Mouse (Mus musculus): Measurements from ENCODE around the gene Get4.

Gene Get4

DNA sequence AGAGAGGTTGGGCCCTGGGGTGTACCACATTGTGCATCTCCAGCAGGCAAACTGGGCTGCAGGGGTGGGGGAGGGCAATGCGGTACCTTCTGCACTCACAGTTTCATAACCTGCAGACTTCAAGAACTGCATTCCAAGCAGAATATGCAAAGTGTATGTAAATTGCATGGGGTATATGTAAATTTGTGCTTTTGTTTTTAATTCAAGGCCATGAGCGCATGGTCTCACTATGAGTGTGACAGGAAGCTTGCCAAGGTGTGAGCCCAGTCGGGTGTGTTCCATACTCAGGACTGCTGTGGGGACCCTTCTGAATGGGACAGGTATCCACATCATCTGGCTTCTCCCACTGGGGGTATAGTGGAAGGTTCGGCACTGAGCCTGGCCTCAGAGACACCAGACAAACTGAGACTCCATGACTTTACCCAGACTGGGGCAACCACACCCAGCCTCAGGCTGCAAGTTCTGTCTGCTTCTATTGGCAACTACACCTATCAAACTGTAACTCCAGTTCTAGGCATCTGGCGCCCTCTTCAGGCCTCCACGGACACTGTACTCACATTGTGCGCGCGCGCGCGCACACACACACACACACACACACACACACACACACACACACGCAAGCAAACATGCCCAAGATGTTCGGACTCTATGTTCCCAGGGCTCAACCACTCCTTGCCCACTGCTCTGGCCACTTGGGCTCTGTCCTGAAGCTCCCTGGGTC lies 31.5 kb downstream of the Get4 start:
- no peak for DNase-seq (ENCODE audit: low spot score)

DNA sequence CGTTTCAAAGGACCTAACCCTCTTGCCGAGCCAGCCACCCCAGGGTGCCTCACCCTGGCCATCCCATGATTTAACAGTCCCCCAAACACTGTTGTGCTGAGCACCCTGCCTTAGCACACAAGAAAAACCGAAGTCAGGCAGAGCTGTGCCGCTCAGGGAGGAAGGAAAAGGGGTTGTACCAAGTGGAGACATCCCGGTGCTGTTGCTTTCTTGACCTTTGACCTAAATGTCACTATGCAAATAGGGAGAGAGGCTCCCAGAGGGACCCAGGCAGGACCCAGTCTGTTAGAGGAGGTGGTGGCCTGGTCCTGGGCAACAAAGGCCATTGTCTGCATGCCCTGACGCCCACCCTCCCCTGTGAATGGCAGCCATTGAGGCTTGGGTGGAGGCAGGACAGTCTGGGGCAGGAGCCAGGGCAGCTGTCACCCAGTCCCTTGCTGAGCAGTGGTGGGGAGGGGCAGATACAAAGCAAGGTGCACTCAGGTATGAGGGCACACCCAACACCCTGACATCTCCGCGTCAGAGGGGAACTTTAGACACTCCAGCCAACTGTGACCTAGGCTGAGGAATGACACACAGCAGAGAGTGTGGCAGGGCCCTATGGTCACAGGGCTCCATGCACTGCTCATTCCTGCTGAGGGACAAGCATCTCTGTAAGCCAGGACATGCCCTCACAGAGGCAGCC lies 33.4 kb downstream of the Get4 start:
- DNase-seq (ENCODE audit: low spot score) = no peak

DNA sequence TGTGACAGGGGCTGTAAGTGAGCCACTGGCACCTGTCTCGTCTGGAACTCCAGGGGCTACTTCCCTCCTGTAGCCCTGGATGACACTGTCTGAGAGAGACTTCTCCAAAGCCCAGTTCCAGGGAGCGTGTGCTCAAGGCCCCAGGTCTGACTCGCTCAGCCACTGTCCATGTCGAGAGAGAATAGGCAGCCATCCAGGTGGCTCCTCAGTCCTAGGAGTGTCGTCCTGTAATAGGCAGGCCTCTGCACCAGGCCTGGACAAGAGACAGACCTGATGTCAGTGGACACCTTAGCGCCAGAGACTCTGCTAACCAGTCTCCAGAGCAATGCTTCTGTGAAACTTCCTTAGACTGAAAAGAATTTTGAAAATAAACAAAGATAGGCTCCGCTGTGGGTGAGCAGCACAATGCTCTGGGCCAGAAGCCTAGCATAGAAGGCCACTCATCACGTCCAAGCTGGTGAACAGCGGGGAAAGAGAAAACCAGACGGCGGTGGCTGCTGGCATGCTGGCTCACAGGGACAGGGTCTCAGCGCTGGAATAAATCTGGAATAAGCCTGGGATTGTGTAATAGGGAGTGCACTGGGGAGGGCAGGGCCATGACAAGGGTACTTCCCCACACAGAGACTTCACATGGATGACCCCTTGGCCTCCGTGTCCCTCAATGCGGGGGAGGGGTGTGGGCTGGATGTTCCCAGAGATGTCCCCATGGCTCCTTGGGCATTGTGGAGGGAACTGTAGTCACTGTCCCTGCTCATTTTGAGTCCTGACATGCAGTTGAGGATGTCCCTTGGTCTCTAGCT lies 34.2 kb downstream of the Get4 start:
- no peak for DNase-seq (ENCODE audit: low spot score)

DNA sequence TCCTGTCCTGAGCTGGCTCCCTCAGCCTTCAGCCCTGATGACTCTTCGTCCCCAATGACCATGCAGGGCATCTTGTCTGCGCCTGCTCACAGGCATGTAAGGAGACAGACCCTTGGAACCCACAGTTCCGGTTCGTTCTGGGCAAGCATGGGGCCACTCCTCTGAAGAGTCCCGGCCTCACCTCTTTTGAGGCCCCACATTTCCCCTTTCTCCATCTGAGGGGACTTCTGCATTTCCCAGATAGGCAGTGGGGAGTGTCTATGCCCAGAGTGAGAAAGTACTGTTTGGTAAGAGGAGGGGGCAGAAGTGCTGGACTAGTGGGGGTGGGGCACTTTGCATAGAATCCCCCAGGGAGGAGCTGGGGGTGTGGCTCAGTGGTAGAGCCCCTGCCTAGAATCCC lies 35.0 kb downstream of the Get4 start:
- no peak for DNase-seq (ENCODE audit: low spot score)

DNA sequence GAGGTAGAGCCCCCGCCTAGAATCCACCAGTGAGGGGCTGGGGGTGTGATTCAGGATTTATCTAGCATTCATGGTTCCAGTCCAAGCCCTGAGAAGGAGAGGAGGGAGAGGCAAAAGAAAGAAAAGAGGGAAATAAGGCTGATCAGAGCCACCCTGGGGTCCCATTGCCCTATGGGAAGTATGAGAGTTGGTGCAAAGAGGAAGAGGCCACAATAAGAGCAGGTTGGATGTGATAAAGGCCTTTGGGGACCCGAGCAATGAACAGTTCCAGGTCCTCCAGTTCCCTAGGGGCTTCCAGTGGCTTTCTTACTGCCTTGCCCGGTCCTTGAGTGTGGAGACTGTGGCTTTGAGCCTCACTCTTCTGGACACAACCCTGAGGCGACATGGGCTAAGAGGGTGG lies 35.7 kb downstream of the Get4 start:
- no peak for DNase-seq (ENCODE audit: low spot score)

DNA sequence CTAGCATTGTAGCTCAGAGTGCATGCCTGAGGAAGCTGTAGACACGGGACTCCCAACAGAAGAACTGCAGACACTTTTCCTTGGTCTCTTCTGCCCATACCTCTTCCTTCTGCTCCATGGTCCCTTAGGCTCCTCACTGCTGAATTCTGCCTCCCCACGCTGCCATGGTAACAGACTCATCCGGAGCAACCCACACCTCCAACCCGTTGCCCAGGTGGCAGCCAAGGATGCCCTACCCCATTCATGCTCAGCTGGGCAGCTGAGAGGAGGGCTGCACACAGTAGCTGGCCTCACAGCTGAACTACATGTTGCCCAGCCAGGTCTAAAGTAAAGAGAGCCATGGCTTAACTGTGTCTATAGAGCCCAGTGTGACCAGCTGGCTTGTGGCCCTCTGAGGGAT lies 36.5 kb downstream of the Get4 start:
- DNase-seq (ENCODE audit: low spot score) = no peak

DNA sequence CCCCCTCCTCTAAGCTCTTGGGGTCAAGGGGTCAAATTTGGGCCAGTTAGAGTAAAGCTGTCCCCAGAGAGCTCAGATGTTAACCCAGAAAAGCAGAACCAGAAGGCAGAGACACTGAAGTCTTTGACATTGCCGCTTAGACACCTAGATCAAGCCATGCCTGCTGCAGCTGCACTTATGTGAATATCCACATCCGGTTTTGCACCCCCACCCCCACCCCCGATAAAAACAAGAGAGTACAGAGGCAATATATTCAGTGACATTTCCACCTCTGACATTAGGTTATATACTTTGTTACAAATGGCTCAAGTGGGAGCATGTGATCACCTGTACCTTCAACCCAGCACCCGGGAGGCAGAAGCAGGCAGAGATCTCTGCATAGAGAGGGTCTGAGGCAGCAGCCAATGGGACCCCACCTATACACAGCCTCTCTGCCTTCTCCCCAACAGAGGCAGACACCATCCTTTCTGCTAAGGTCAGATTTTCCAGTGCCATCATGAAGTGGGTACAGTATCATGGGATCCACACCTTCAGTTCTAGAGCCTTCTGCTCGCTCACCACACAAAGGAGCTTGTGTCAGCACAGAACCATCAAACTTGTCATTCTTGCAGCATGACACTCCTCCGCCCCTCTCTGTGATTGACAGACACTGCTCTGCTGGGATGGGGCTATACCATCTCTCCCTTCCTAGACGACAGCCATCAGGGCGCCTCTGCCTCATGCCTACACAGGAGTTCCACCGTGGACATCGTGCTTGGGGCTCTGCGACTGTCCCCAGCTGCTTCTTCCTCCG lies 38.5 kb downstream of the Get4 start:
- DNase-seq (ENCODE audit: low spot score) = no peak

DNA sequence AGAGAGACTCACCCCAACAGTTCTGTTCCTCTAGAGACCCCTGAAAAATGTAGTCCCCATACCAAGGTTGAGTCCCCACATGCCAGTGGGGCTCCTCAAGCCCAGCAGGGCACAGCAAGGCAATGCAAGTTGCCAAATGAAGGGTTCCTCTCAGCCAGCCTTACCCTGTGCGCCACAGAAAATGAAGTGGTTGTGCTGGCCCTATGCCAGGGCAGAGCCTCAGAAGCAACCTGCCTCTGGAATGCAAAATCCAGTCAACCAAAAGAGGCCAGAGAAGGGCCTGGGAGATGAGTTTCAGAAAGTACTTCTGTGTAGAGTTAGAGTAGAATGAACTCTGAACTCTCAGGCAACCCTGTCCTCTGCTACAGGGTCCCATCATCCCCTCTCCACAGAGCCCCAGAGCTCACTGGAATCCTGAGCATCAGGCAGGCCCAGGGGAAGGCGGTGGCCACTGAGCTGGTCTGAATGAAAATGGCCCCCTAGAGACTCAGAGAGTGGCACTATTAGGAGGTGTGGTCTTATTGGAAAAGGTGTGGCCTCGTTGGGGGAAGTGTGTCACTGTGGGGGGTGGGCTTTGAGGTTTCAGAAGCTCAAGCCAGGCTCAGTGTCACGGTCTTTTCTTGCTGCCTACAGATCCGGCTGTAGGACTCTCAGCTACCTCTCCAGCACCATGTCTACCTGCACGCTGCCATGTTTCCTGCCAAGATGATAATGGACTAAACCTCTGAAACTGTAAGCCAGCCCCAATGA lies 39.9 kb downstream of the Get4 start:
- no peak for DNase-seq (ENCODE audit: low spot score)

DNA sequence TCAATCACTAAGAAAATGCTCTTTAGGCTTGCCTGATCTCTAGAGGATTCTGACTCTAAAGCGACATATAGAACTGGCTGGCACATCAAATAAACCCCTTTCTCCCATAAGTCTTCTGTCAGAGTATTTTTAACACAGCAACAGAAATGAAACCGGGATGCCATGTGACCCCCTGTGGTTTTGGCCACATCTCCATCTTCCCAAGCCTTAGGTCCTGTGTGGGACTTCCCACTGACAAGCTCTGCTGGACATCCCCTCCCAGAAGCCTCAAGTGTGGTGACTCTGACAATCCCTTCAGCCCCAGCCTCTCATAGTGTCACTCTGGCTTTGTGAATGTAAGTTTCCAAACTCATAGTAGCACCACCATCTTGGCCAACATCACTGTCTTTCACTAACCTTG lies 42.0 kb downstream of the Get4 start:
- DNase-seq (ENCODE audit: low spot score) = no peak

DNA sequence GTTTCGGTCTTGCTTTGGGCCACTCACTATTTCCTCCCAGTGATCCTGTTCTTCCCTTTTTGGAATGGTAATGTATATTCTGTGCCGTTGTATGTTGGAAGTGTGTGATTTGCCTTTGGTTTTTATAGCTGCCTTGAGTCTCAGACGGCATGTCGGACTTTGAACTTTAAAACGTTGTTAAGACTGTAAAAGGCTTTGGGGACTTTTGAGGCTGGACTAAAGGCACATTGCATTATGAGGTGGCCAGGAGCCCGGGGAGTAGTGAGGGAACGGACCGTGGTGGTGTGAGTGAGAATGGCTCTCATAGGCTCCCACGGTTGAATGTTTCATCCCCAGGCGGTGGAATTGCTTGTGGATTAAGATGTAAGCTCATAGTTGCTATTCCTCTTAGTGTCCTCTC lies 45.0 kb downstream of the Get4 start:
- DNase-seq (ENCODE audit: low spot score) = no peak

DNA sequence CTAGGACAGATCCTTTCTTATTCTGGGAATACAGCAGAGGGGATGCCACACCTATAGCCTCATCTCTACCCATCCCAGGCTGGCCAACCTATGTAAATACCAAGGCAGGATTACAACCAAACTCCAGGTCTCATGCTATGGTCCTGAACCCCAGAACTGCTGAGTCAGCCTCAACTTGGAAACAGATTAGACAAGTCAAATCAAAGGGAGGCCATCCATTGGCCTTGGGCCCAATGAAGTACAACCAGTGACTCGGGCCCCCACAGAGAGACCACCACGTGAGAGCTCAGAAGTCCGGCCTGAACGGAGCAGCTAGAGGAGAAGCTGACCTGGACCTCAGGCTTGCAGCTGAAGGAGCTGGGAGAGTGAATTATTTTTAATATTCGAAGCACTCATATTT lies 45.6 kb downstream of the Get4 start:
- DNase-seq (ENCODE audit: low spot score) = no peak

DNA sequence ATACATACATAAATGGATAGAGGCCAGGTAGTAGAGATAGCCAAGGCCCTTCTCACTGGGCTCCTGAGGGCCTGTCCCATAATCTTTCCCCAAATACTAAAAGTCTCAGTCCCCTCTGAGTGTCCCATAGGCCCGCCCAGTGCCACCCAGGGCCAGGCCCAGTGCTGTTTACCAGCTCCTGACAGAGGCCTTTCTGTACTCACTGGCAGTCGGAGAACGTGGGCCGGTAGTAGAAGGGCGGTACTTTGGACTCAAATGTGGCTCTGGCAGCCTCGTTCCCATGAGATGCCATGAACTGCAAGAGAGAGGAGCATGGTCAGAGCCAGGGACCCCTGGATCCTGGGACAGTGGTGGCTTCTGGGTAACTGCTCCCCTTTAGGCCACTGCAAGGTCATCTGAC lies 50.0 kb downstream of the Get4 start:
- no peak for DNase-seq (ENCODE audit: low spot score)

DNA sequence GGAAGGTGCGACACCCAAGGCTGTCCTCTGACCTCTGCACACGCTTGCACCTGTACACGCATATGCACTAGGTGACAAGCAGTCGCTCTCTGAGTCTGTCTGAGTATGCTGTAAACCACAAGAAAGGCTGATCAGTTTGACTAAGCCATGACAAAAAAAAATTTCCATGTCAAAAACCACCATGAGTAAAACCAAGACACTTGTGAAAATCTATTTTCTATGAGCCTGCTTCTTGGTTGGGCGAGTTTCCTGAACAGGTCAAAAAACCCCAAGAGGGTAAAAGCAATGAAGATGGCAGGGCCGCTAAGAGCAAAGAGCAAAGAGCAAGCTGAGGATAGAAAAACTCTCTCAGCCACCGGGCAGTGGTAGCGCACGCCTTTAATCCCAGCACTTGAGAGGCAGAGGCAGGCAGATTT lies 51.5 kb downstream of the Get4 start:
- DNase-seq (ENCODE audit: low spot score) = no peak

DNA sequence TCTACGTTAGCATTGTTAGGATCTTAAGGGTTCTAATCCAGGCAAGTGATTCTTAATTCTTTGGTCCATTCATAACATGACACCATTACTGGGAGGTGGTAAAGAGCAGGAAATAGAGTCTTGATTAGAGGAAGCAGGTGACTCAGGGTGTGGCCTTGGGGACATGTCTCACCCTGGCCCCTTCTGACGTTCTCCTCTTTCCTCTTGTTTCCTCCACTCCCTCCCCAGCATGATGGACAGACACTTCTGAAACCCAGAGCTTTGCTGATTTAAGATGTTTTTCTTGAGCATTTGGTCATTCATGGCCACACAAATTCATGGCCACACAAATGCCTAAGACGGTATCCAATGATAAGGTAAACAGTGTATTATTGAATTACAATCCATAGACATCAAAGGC lies 57.8 kb downstream of the Get4 start:
- no peak for DNase-seq (ENCODE audit: low spot score)

DNA sequence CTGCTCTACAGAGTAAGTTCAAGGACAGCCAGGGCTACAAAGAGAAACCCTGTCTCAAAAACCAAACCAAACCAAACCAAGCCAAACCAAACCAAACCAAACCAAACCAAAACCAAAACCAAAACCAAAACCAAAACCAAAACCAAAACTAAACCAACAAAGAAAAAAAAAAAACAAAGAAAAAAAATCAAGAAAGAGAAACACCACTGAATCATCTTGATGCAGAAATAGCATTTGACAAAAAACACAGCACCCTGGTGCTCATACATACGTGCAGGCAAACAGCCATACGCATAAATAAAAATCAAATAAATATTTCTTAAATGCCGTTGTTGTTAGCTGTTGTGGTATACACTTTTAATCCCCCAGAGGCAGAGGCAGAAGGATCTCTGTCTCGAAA lies 58.4 kb downstream of the Get4 start:
- no peak for DNase-seq (ENCODE audit: low spot score)

DNA sequence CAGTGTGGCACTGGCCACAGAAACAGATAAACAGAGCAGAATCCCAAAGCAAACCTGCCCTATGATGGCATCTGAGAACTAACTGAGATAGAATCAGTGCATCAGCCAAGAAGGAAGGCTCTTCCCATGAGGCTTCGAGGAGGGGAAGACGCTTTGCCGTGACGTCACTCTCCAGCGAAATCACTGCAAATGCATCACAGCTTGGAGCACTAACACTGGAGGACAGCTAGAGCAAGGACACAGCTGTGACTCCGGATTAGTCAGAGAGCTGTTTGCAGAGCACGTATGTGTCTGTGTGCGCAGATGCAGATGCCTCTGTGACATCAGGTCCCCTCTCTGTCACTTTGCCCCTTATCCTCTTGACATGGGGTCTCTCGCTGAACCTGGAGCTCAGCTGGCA lies 59.7 kb downstream of the Get4 start:
- DNase-seq (ENCODE audit: low spot score) = no peak

DNA sequence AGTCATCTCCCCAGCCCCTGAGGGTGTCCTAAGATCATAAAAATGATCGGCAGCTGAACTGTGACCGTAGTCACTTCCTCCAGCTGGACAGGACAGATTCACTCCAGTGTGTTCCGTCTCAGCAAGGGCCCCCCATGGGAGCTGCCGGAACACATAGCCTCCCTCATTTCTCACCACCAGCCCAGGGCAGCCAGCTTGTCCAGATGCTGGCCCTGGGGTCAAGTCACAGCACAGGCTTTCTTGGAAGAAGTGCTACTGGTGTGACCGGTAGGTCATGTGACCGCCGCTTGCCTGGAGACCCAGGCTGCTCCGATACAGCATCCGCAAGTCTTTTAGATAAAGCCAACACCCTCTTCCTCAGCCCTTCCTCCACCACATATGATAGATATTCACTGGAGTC lies 61.4 kb downstream of the Get4 start:
- DNase-seq (ENCODE audit: low spot score) = no peak

DNA sequence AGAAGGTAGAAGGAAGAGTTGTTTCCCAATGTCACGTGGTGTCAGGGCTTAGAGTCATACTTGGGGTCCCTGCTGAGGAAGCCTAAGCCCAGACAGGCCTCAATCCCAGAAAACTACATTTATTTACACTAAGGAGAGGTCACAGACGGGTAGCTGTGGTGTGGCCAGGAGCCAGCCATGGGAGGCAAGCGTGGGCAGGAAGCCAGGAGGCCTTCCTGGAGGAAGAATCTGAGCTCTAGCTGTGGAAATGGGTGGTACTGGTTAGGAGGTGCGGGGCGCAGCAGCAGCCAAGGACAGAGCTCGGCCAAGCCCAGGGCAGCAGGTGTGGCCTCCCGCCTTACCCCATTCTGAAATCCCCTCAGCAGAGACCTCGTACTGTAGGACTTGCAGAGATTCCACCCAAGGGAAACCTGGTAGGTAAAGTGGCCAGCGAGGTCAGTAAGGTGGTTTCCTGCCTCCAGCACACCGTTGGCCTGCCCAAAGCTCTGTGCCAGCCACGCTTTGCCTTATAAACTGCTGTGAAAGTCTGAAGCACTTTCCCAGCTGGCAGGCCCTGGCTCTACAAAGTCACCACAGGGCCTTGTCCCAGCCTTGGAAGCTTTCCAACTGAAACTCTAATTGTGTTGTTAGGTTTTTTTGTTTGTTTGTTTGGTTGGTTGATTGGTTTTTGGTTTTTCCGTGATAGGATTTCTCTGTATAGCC lies 63.0 kb downstream of the Get4 start:
- no peak for DNase-seq (ENCODE audit: low spot score)

DNA sequence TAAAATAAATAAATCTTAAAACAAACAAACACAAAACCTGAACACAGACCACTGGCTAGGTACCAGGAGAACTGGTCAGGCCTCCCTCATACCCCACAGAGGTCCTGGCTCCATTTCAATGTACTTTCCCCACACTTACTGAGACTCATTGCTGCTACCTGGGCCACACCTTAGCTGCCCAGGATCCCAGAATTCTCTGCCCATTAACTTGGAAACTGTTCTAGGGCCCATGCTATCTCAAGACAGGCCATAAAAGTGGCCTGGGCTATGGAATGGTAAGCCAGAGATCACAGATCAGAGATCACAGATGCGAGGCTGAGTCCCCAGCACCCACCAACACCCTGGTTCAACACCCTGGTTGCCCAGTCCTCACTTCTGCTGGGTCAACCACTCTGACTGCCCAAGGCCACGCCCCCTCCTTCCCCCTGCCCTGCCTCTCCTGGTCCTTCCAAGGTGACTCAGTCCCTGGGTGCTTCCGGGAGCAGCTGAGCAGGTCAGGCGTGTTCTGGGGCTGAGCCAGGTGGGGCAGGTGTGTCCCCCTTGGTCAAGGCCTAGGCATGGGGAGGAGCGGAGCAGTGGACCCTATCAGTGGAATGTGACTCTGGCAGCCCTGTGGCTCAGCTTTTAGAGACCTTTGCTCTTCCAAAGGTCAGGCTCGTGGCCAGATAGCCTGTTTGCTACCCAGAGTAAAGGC lies 65.0 kb downstream of the Get4 start:
- no peak for DNase-seq (ENCODE audit: low spot score)

DNA sequence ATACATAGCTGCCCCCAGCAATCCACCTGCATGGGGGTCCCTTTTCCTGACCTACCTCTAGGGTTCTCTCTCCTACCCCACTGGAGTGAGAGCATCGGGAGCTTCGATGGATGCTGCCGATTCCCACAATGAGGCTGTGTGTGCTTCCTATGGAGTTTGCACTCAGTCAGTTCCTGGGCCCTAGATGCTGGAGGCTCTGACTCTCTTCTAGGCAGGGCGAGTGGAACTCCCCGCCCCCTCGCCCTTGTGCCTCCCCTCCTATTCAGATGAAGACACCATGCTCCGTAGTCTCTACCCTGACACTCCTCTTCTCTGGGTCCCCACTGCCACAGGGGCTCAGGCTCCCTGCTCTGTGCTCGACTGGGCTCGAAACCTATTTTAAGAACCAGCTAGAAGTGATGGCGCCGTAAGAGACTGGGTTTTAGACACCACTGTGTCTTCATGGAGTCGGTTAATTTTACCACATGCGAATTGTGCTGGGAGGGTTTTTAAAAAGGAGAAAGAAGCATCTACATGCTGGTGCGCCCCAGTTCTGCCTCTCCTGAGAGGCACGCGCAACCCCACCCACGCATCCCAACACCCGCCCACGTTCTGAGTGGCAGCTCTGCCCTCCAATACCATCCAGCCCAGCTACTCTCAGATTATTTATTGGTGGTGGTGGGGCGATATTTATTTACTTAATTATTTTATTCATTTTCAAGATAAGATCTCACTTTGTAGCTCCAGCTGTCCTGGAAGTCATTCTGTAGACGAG lies 65.8 kb downstream of the Get4 start:
- DNase-seq (ENCODE audit: low spot score) = no peak

Data from ovary, postnatal 10 days (tissue).